Mouse (Mus musculus): ENCODE measurements around the gene Hba-a2.

- TF ChIP-seq CTCF (IDR thresholded peaks at IDR 0.05; ENCODE audit: borderline replicate concordance, insufficient read depth, low read length) (no peak), POLR2A (IDR thresholded peaks at IDR 0.05; ENCODE audit: low read depth, low read length) (no peak)
Measured at GRCm38 (mm10) chr11:32303455-32303854, 7.2 kb downstream of the Hba-a2 start.
